Mouse (Mus musculus): ENCODE results near the gene Pitpnb. TPM values are rescaled to one million over a fixed set of nuclear protein-coding genes. Genes with fewer than 3 reads are reported as not detected.

The Pitpnb gene
- polyA plus RNA-seq, 1 experiment from 2014 or later, result 133 TPM

- H3K27me3 ChIP-seq (ENCODE audit: control insufficient read depth, insufficient read depth, low read length), result no peaks in the 10 kb centered on the region; the same call in 1 of the 2 replicates
- no peaks in the 10 kb centered on the region for H3K9me3 ChIP-seq (replicated peaks; ENCODE audit: control insufficient read depth, low read length)
- H3K4me1 ChIP-seq (ENCODE audit: control insufficient read depth, insufficient read depth, low read length), result peaks cover 15% of the 10 kb centered on the region
- peaks cover 2% of the 10 kb centered on the region; the same call in 1 of the 2 replicates for H3K36me3 ChIP-seq (replicated peaks; ENCODE audit: control insufficient read depth, insufficient read depth, low read depth, low read length)
- no peak for ATAC-seq (replicated peaks; ENCODE audit: insufficient number of reproducible peaks, low FRiP score, low TSS enrichment, low read depth)
- H3K9ac ChIP-seq (replicated peaks; ENCODE audit: low read length), result peak overlapping the region; percentile 99
- peak; percentile 70 for DNase-seq (ENCODE audit: low spot score)
- H3K27ac ChIP-seq (replicated peaks; ENCODE audit: low read depth, low read length), result peak overlapping the region; percentile 97
- peak overlapping the region; percentile 98 for H3K4me3 ChIP-seq (ENCODE audit: low read depth, low read length)
- under 1% methylated on average over 13 of the region's 13 CpGs for WGBS
- H3K4me2 ChIP-seq (ENCODE audit: low read depth, low read length), result peak overlapping the region; percentile 99
Observed at GRCm38 (mm10) chr5:111416048-111416447, 85.5 kb downstream of the Pitpnb start.

- peak; percentile 89 for ATAC-seq (replicated peaks; ENCODE audit: insufficient number of reproducible peaks, low FRiP score, low TSS enrichment, low read depth)
- Histone ChIP-seq H3K4me1 (ENCODE audit: control insufficient read depth, insufficient read depth, low read length) (peaks cover 21% of the 10 kb centered on the region), H3K27me3 (ENCODE audit: control insufficient read depth, insufficient read depth, low read length) (no peaks in the 10 kb centered on the region; the same call in 1 of the 2 replicates), H3K36me3 (replicated peaks; ENCODE audit: control insufficient read depth, insufficient read depth, low read depth, low read length) (peaks cover 8% of the 10 kb centered on the region), H3K4me2 (ENCODE audit: low read depth, low read length) (peak within 1 kb of the TSS; percentile 99), H3K9ac (replicated peaks; ENCODE audit: low read length) (peak within 1 kb of the TSS; percentile 99), H3K4me3 (ENCODE audit: low read depth, low read length) (peak within 1 kb of the TSS; percentile 98), H3K9me3 (replicated peaks; ENCODE audit: control insufficient read depth, low read length) (no peaks in the 10 kb centered on the region), H3K27ac (replicated peaks; ENCODE audit: low read depth, low read length) (peak within 1 kb of the TSS; percentile 97)
- under 1% methylated on average over 87 of the region's 88 CpGs for WGBS
- DNase-seq (ENCODE audit: low spot score), result peak; percentile 97
Observed at GRCm38 (mm10) chr5:111416591-111417374, 86.2 kb downstream of the Pitpnb start, which contains the start of gene Mn1. TSS of gene Mn1 (plus strand) at chr5:111417362.

GRCm38 (mm10) chr5:111417378-111418131 lies 87.0 kb downstream of the Pitpnb start:
- WGBS, result under 1% methylated on average over 97 of the region's 105 CpGs
- Histone ChIP-seq H3K9me3 (replicated peaks; ENCODE audit: control insufficient read depth, low read length) (no peaks in the 10 kb centered on the region), H3K4me1 (ENCODE audit: control insufficient read depth, insufficient read depth, low read length) (peaks cover 21% of the 10 kb centered on the region), H3K4me2 (ENCODE audit: low read depth, low read length) (peak overlapping the region; percentile 99), H3K36me3 (replicated peaks; ENCODE audit: control insufficient read depth, insufficient read depth, low read depth, low read length) (peaks cover 10% of the 10 kb centered on the region), H3K27me3 (ENCODE audit: control insufficient read depth, insufficient read depth, low read length) (no peaks in the 10 kb centered on the region; the same call in 1 of the 2 replicates), H3K27ac (replicated peaks; ENCODE audit: low read depth, low read length) (peak overlapping the region; percentile 97), H3K9ac (replicated peaks; ENCODE audit: low read length) (peak overlapping the region; percentile 99), H3K4me3 (ENCODE audit: low read depth, low read length) (peak overlapping the region; percentile 98)
- peak; percentile 58 for DNase-seq (ENCODE audit: low spot score)
- ATAC-seq (replicated peaks; ENCODE audit: insufficient number of reproducible peaks, low FRiP score, low TSS enrichment, low read depth), result no peak

GRCm38 (mm10) chr5:111418202-111419120 lies 87.9 kb downstream of the Pitpnb start:
- ATAC-seq (replicated peaks; ENCODE audit: insufficient number of reproducible peaks, low FRiP score, low TSS enrichment, low read depth), result no peak
- Histone ChIP-seq H3K4me2 (ENCODE audit: low read depth, low read length) (peak overlapping the region; percentile 99), H3K27me3 (ENCODE audit: control insufficient read depth, insufficient read depth, low read length) (no peaks in the 10 kb centered on the region; the same call in 1 of the 2 replicates), H3K27ac (replicated peaks; ENCODE audit: low read depth, low read length) (peak overlapping the region; percentile 97), H3K9me3 (replicated peaks; ENCODE audit: control insufficient read depth, low read length) (no peaks in the 10 kb centered on the region), H3K9ac (replicated peaks; ENCODE audit: low read length) (peak overlapping the region; percentile 99), H3K4me3 (ENCODE audit: low read depth, low read length) (peak overlapping the region; percentile 98), H3K36me3 (replicated peaks; ENCODE audit: control insufficient read depth, insufficient read depth, low read depth, low read length) (peaks cover 10% of the 10 kb centered on the region), H3K4me1 (ENCODE audit: control insufficient read depth, insufficient read depth, low read length) (peaks cover 21% of the 10 kb centered on the region)
- under 1% methylated on average over 63 of the region's 63 CpGs for WGBS
- DNase-seq (ENCODE audit: low spot score), result peak; percentile 47

- H3K4me2 ChIP-seq (ENCODE audit: low read depth, low read length), result peak overlapping the region; percentile 99
- H3K27me3 ChIP-seq (ENCODE audit: control insufficient read depth, insufficient read depth, low read length), result no peaks in the 10 kb centered on the region; the same call in 1 of the 2 replicates
- peak overlapping the region; percentile 52 for H3K27ac ChIP-seq (replicated peaks; ENCODE audit: low read depth, low read length)
- DNase-seq (ENCODE audit: low spot score) (peak; percentile 54), ATAC-seq (replicated peaks; ENCODE audit: insufficient number of reproducible peaks, low FRiP score, low TSS enrichment, low read depth) (no peak)
- 1% methylated on average over 41 of the region's 42 CpGs for WGBS
- peaks cover 24% of the 10 kb centered on the region for H3K4me1 ChIP-seq (ENCODE audit: control insufficient read depth, insufficient read depth, low read length)
- H3K9ac ChIP-seq (replicated peaks; ENCODE audit: low read length), result peak overlapping the region; percentile 99
- H3K4me3 ChIP-seq (ENCODE audit: low read depth, low read length), result peak overlapping the region; percentile 98
- H3K36me3 ChIP-seq (replicated peaks; ENCODE audit: control insufficient read depth, insufficient read depth, low read depth, low read length), result peaks cover 10% of the 10 kb centered on the region
- no peaks in the 10 kb centered on the region for H3K9me3 ChIP-seq (replicated peaks; ENCODE audit: control insufficient read depth, low read length)
Observed at GRCm38 (mm10) chr5:111419121-111419881, 88.7 kb downstream of the Pitpnb start.

- peaks cover 10% of the 10 kb centered on the region for H3K36me3 ChIP-seq (replicated peaks; ENCODE audit: control insufficient read depth, insufficient read depth, low read depth, low read length)
- no peaks in the 10 kb centered on the region for H3K9me3 ChIP-seq (replicated peaks; ENCODE audit: control insufficient read depth, low read length)
- WGBS, result under 1% methylated on average over 52 of the region's 56 CpGs
- peak overlapping the region; percentile 99 for H3K9ac ChIP-seq (replicated peaks; ENCODE audit: low read length)
- H3K4me1 ChIP-seq (ENCODE audit: control insufficient read depth, insufficient read depth, low read length), result peaks cover 30% of the 10 kb centered on the region
- H3K4me3 ChIP-seq (ENCODE audit: low read depth, low read length), result peak overlapping the region; percentile 98
- peak overlapping the region; percentile 52 for H3K27ac ChIP-seq (replicated peaks; ENCODE audit: low read depth, low read length)
- peak overlapping the region; percentile 99 for H3K4me2 ChIP-seq (ENCODE audit: low read depth, low read length)
- H3K27me3 ChIP-seq (ENCODE audit: control insufficient read depth, insufficient read depth, low read length), result no peaks in the 10 kb centered on the region; the same call in 1 of the 2 replicates
- DNase-seq (ENCODE audit: low spot score) (no peak), ATAC-seq (replicated peaks; ENCODE audit: insufficient number of reproducible peaks, low FRiP score, low TSS enrichment, low read depth) (no peak)
Observed at GRCm38 (mm10) chr5:111420011-111420691, 89.6 kb downstream of the Pitpnb start.

Data from embryonic facial prominence, embryonic 11.5 days (tissue).